ENCODE assay signal across 19 mouse cellular contexts in the genomic region with DNA sequence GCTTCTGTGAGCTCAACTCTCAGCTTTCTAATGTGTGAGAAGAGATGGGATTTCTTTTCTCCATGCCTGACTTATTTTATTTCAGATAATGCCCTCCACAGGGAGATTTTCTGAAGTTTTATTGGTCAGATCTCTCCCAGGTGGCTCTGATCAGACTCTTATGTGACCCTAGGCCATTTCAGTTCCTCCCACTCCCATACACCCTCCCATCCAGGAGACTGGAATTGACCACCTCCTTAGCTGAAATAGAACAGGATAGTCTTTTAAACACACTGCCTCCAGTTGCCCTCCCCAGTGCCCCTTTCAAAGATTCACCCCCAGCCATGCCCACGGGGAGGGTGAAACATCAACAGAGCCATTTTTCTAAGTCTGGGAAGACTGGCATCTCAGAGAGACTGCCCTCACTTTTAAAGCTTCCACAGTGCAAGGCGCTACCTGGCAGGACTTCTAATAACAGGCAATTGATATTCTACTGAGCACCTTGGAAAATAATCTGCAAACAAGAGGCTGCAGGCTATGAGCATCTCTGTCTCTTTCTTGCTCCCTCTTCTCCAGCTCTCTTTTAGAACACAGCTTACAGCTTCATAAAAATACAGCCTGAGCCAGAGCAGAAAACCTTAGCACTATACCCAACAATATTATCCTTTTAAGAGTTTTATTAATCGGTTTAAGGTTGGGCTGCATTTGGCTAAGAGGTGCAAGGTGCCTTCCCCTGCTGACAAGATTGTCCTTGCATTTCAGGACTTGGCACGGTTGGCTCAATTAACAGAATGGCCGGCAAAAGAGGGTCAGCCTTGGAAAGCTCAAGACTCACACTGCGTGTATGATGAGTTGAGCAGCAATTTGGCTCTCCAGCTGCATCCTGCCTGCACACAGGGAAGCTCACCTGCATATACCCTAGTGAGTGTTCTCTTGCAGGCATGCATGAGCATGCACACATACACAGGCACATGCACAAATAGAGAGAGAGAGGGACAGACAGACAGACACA.
A peak's percentile ranks its signal among the peaks of the same experiment; 100 is the strongest.
DNase-seq lines count a peak whose midpoint lies in the region; ATAC-seq lines count a peak whose summit lies in the region.
"Had no signal": no experiment of that assay in that cellular context is flagged by ENCODE, and none has a peak within 500 bp of the region (broad histone marks: within the 10 kb centered on the region; RNA-seq: fewer than 3 reads in every experiment).

No protein-coding gene starts in this region.

- H3K27ac ChIP-seq in hindbrain, embryonic 13.5 days, result peak overlapping the region; percentile 61
- H3K27ac ChIP-seq in hindbrain, embryonic 10.5 days, result no peak overlapping the region
- peak overlapping the region; percentile 14; the same call in 1 of the 2 replicates for H3K27ac ChIP-seq in neural tube, embryonic 13.5 days (replicated peaks)
- peak overlapping the region; percentile 83 for H3K27ac ChIP-seq in midbrain, embryonic 14.5 days (replicated peaks; ENCODE audit: low read depth, low read length)
- H3K27ac ChIP-seq: embryonic facial prominence, embryonic 13.5 days; neural tube, embryonic 12.5 days had no signal

- no peak for ATAC-seq in hindbrain, embryonic 13.5 days (ENCODE audit: low FRiP score)
- ATAC-seq in neural tube, embryonic 13.5 days (ENCODE audit: low read depth), result no peak
- ATAC-seq in midbrain, embryonic 14.5 days (ENCODE audit: low FRiP score, low TSS enrichment), result no peak
- ATAC-seq: forebrain, embryonic 16.5 days; inflammation-experienced regulatory T-cells, adult 6 months; lung, postnatal 0 days had no signal

- peaks cover 44% of the 10 kb centered on the region for H3K4me1 ChIP-seq in hindbrain, embryonic 13.5 days (replicated peaks)
- peaks cover 31% of the 10 kb centered on the region for H3K4me1 ChIP-seq in hindbrain, embryonic 10.5 days (replicated peaks)
- peaks cover 35% of the 10 kb centered on the region for H3K4me1 ChIP-seq in neural tube, embryonic 13.5 days (replicated peaks)
- H3K4me1 ChIP-seq in midbrain, embryonic 14.5 days (ENCODE audit: control insufficient read depth, insufficient read depth, low read length), result peaks cover 20% of the 10 kb centered on the region
- H3K4me1 ChIP-seq: embryonic facial prominence, embryonic 13.5 days had no signal

- H3K4me2 ChIP-seq in hindbrain, embryonic 13.5 days, result no peak overlapping the region
- H3K4me2 ChIP-seq in neural tube, embryonic 13.5 days, result no peak overlapping the region
- H3K4me2 ChIP-seq in midbrain, embryonic 14.5 days (ENCODE audit: low read length), result no peak overlapping the region
- H3K4me2 ChIP-seq: embryonic facial prominence, embryonic 13.5 days; heart, embryonic 11.5 days; neural tube, embryonic 12.5 days had no signal

- intact Hi-C loops in heart, postnatal 10 days (cut with DNase I), result no loop called here

- WGBS in hindbrain, embryonic 13.5 days, result 75% methylated on average over 6 of the region's 6 CpGs
- WGBS in hindbrain, embryonic 10.5 days, result 82% methylated on average over 6 of the region's 6 CpGs
- 73% methylated on average over 6 of the region's 6 CpGs for WGBS in neural tube, embryonic 13.5 days
- 62% methylated on average over 6 of the region's 6 CpGs for WGBS in midbrain, embryonic 14.5 days

- DNase-seq in hindbrain, embryonic 10.5 days (ENCODE audit: low spot score), result no peak
- DNase-seq in neural tube, embryonic 10.5 days (ENCODE audit: extremely low spot score, low spot score), result no peak
- peak; percentile 53 for DNase-seq in midbrain, embryonic 14.5 days
- DNase-seq in gastrocnemius, postnatal 10 days, result no peak
- DNase-seq in heart, postnatal 10 days, result no peak
- DNase-seq: adrenal gland, postnatal 14 days; gastrocnemius, postnatal 36 days; heart, postnatal 14 days; kidney, adult 9 months; liver; thymus, postnatal 14 days had no signal

- no peaks in the 10 kb centered on the region for H3K27me3 ChIP-seq in hindbrain, embryonic 13.5 days
- peaks cover 3% of the 10 kb centered on the region; the same call in 1 of the 2 replicates for H3K27me3 ChIP-seq in hindbrain, embryonic 10.5 days (ENCODE audit: insufficient read depth, poor library complexity, severe bottlenecking)
- no peaks in the 10 kb centered on the region for H3K27me3 ChIP-seq in neural tube, embryonic 13.5 days
- no peaks in the 10 kb centered on the region for H3K27me3 ChIP-seq in midbrain, embryonic 14.5 days (ENCODE audit: control insufficient read depth, insufficient read depth, low read length)
- H3K27me3 ChIP-seq: embryonic facial prominence, embryonic 13.5 days; neural tube, embryonic 12.5 days had no signal

- H3K36me3 ChIP-seq in hindbrain, embryonic 13.5 days, result no peaks in the 10 kb centered on the region
- H3K36me3 ChIP-seq in hindbrain, embryonic 10.5 days, result no peaks in the 10 kb centered on the region
- H3K36me3 ChIP-seq in neural tube, embryonic 13.5 days, result no peaks in the 10 kb centered on the region
- H3K36me3 ChIP-seq in midbrain, embryonic 14.5 days (ENCODE audit: control insufficient read depth, insufficient read depth, low read length), result no peaks in the 10 kb centered on the region
- H3K36me3 ChIP-seq: embryonic facial prominence, embryonic 13.5 days; neural tube, embryonic 12.5 days had no signal

- no peak overlapping the region for H3K9ac ChIP-seq in hindbrain, embryonic 13.5 days
- H3K9ac ChIP-seq in neural tube, embryonic 13.5 days, result no peak overlapping the region
- H3K9ac ChIP-seq in midbrain, embryonic 14.5 days (replicated peaks; ENCODE audit: low read length), result no peak overlapping the region
- H3K9ac ChIP-seq: embryonic facial prominence, embryonic 13.5 days; neural tube, embryonic 12.5 days had no signal

- H3K4me3 ChIP-seq in hindbrain, embryonic 13.5 days, result no peak overlapping the region
- no peak overlapping the region for H3K4me3 ChIP-seq in hindbrain, embryonic 10.5 days
- no peak overlapping the region for H3K4me3 ChIP-seq in neural tube, embryonic 13.5 days
- H3K4me3 ChIP-seq in midbrain, embryonic 14.5 days (replicated peaks; ENCODE audit: low read depth, low read length), result no peak overlapping the region
- H3K4me3 ChIP-seq: embryonic facial prominence, embryonic 13.5 days; neural tube, embryonic 12.5 days had no signal

- H3K9me3 ChIP-seq in hindbrain, embryonic 13.5 days, result no peaks in the 10 kb centered on the region
- no peaks in the 10 kb centered on the region for H3K9me3 ChIP-seq in hindbrain, embryonic 10.5 days
- H3K9me3 ChIP-seq in neural tube, embryonic 13.5 days, result no peaks in the 10 kb centered on the region
- H3K9me3 ChIP-seq in midbrain, embryonic 14.5 days (ENCODE audit: control insufficient read depth, low read length), result no peaks in the 10 kb centered on the region
- H3K9me3 ChIP-seq: embryonic facial prominence, embryonic 13.5 days; neural tube, embryonic 12.5 days had no signal
